Mouse (Mus musculus) cerebellum, adult 2 months (tissue): ENCODE measurements at regions not wholly inside any gene's neighbourhood (a gene's known extent, or its start where the extent isn't known, plus 50 kb on each side); places are given as distances from the start of the nearest gene placed in this dataset.

Experiments used
- CTCF ChIP-seq: fragments of 200-500 bp; IDR thresholded peaks from 2 replicates; pipeline ENCODE4 v1.5.1; 2011; ENCODE audit warnings: low read depth, mild to moderate bottlenecking, control low read depth, low read length, moderate library complexity, borderline replicate concordance; ENCODE audit not compliant: insufficient read depth
- POLR2A ChIP-seq: fragments of 200-500 bp; IDR thresholded peaks from 2 replicates; pipeline ENCODE4 v1.6.1; 2011; ENCODE audit warnings: low read length, control low read depth, borderline replicate concordance; ENCODE audit not compliant: insufficient read depth

- no peak for TF ChIP-seq POLR2A
- TF ChIP-seq CTCF, result no peak
Observed at GRCm38 (mm10) chr7:55519579-55519978, 248.4 kb upstream of the Siglech start.
